Comparison of ENCODE assay signal across 18 mouse cellular contexts in genomic region chr12:70577769-70578168, GRCm38 (mm10).
DNase-seq lines count a peak whose midpoint lies in the region; ATAC-seq and TF ChIP-seq lines count a peak whose summit lies in the region.
"Had no signal": no experiment of that assay in that cellular context is flagged by ENCODE, and none has a peak within 500 bp of the region (broad histone marks: within the 10 kb centered on the region; RNA-seq: fewer than 3 reads in every experiment).

No protein-coding gene starts in this region.

- no peak for TF ChIP-seq EP300 in lung, postnatal 0 days (IDR thresholded peaks at IDR 0.05)

- no peak overlapping the region for H3K9ac ChIP-seq in lung, postnatal 0 days (replicated peaks; ENCODE audit: low read depth)
- H3K9ac ChIP-seq: embryonic facial prominence, embryonic 12.5 days; forebrain, embryonic 12.5 days; heart, embryonic 13.5 days; hindbrain, embryonic 13.5 days had no signal

- peak overlapping the region; percentile 66; the same call in 1 of the 2 replicates for H3K27ac ChIP-seq in gastrocnemius, adult 2 months
- no peak overlapping the region for H3K27ac ChIP-seq in lung, postnatal 0 days (ENCODE audit: low read length)
- H3K27ac ChIP-seq: embryonic facial prominence, embryonic 12.5 days; forebrain, embryonic 12.5 days; heart, embryonic 13.5 days; hindbrain, embryonic 13.5 days had no signal

- DNase-seq in gastrocnemius, adult 2 months = no peak
- DNase-seq in gastrocnemius, postnatal 36 days = no peak
- peak; percentile 16 for DNase-seq in lung, postnatal 0 days (ENCODE audit: low spot score)
- DNase-seq in lung, postnatal 4 days = no peak
- peak; percentile 55 to 71 for DNase-seq in urinary bladder, postnatal 36 days (ENCODE audit: low spot score in 2 of 2)
- no peak for DNase-seq in urinary bladder, postnatal 25 days (ENCODE audit: low spot score)
- DNase-seq in kidney, postnatal 10 days = no peak
- DNase-seq: adrenal gland, postnatal 10 days; cerebellum, adult 11 months; cerebellum, adult 8-10 months; cerebellum, postnatal 14 days; embryo, embryonic 11 days; gastrocnemius, postnatal 14 days had no signal

- H3K9me3 ChIP-seq in lung, postnatal 0 days (ENCODE audit: low read length) = no peaks in the 10 kb centered on the region
- H3K9me3 ChIP-seq: forebrain, embryonic 12.5 days; hindbrain, embryonic 13.5 days had no signal

- WGBS in lung, postnatal 0 days = 37% methylated on average over 4 of the region's 4 CpGs

- intact Hi-C loops in gastrocnemius, adult 2 months (cut with DNase I) = no loop called here
- intact Hi-C loops in gastrocnemius, postnatal 36 days (cut with DNase I) = no loop called here

- no peaks in the 10 kb centered on the region for H3K36me3 ChIP-seq in lung, postnatal 0 days (ENCODE audit: insufficient read depth, low read length)
- H3K36me3 ChIP-seq: embryonic facial prominence, embryonic 12.5 days; forebrain, embryonic 12.5 days; heart, embryonic 13.5 days; hindbrain, embryonic 13.5 days had no signal

- peak; percentile 28; the same call in 1 of the 2 replicates for ATAC-seq in lung, postnatal 0 days
- ATAC-seq: forebrain, embryonic 16.5 days had no signal

- no peak overlapping the region for H3K4me3 ChIP-seq in gastrocnemius, adult 2 months
- H3K4me3 ChIP-seq in lung, postnatal 0 days (ENCODE audit: low read depth, low read length) = no peak overlapping the region
- H3K4me3 ChIP-seq: embryonic facial prominence, embryonic 12.5 days; forebrain, embryonic 12.5 days; heart, embryonic 13.5 days; hindbrain, embryonic 13.5 days had no signal

- no peaks in the 10 kb centered on the region for H3K27me3 ChIP-seq in lung, postnatal 0 days (replicated peaks; ENCODE audit: insufficient read depth, low read length)
- H3K27me3 ChIP-seq: embryonic facial prominence, embryonic 12.5 days; forebrain, embryonic 12.5 days; heart, embryonic 13.5 days; hindbrain, embryonic 13.5 days had no signal

- H3K4me1 ChIP-seq in lung, postnatal 0 days (ENCODE audit: insufficient read depth, low read depth, low read length) = no peaks in the 10 kb centered on the region
- H3K4me1 ChIP-seq: embryonic facial prominence, embryonic 12.5 days had no signal

- H3K4me2 ChIP-seq in lung, postnatal 0 days (replicated peaks; ENCODE audit: low read depth, low read length) = no peak overlapping the region
- H3K4me2 ChIP-seq: embryonic facial prominence, embryonic 12.5 days; forebrain, embryonic 12.5 days; heart, embryonic 13.5 days; hindbrain, embryonic 13.5 days had no signal

- TF ChIP-seq CTCF in gastrocnemius, adult 2 months (IDR thresholded peaks at IDR 0.05) = no peak
- TF ChIP-seq CTCF in lung, postnatal 0 days (IDR thresholded peaks at IDR 0.05) = no peak

Comparison
In these comparisons a context has a peak if more than half of its experiments do, and no peak if none do; other contexts are left out.
1. DNase-seq: peak in lung, postnatal 0 days (single experiment) and urinary bladder, postnatal 36 days (2 of 2); none in gastrocnemius, adult 2 months (single experiment), gastrocnemius, postnatal 36 days (0 of 2), lung, postnatal 4 days (0 of 2), urinary bladder, postnatal 25 days (single experiment) and kidney, postnatal 10 days (single experiment).